Mouse (Mus musculus): Measurements from ENCODE around the gene Aurka.
A peak's percentile ranks its signal among the peaks of the same experiment; 100 is the strongest.

Aurka gene

GRCm38 (mm10) chr2:172381898-172382297, 11.6 kb upstream of the Aurka start:
- no peak for DNase-seq (ENCODE audit: low read depth, low spot score)

GRCm38 (mm10) chr2:172381341-172381740, 11.0 kb upstream of the Aurka start:
- no peak for DNase-seq (ENCODE audit: low read depth, low spot score)

- no peak for DNase-seq (ENCODE audit: low read depth, low spot score)
Observed at GRCm38 (mm10) chr2:172380513-172380912, 10.2 kb upstream of the Aurka start.

GRCm38 (mm10) chr2:172378332-172378731, 8.0 kb upstream of the Aurka start:
- peak; percentile 61 for DNase-seq (ENCODE audit: low read depth, low spot score)

GRCm38 (mm10) chr2:172376999-172377515, 6.7 kb upstream of the Aurka start:
- no peak for DNase-seq (ENCODE audit: low read depth, low spot score)

GRCm38 (mm10) chr2:172376551-172376950, 6.2 kb upstream of the Aurka start:
- DNase-seq (ENCODE audit: low read depth, low spot score) = no peak

- no peak for DNase-seq (ENCODE audit: low read depth, low spot score)
Observed at GRCm38 (mm10) chr2:172371258-172371657, 923 bp upstream of the Aurka start.

- no peak for DNase-seq (ENCODE audit: low read depth, low spot score)
Observed at GRCm38 (mm10) chr2:172363176-172363575, 7.2 kb downstream of the Aurka start.

- DNase-seq (ENCODE audit: low read depth, low spot score) = no peak
Observed at GRCm38 (mm10) chr2:172355833-172356232, 14.5 kb downstream of the Aurka start.

GRCm38 (mm10) chr2:172354761-172355160, 15.6 kb downstream of the Aurka start:
- no peak for DNase-seq (ENCODE audit: low read depth, low spot score)

GRCm38 (mm10) chr2:172353218-172353617, 17.1 kb downstream of the Aurka start:
- DNase-seq (ENCODE audit: low read depth, low spot score) = no peak

- no peak for DNase-seq (ENCODE audit: low read depth, low spot score)
Observed at GRCm38 (mm10) chr2:172350773-172351172, 19.6 kb downstream of the Aurka start.

GRCm38 (mm10) chr2:172349776-172350175, 20.6 kb downstream of the Aurka start:
- no peak for DNase-seq (ENCODE audit: low read depth, low spot score)

GRCm38 (mm10) chr2:172348297-172348950, 21.9 kb downstream of the Aurka start:
- no peak for DNase-seq (ENCODE audit: low read depth, low spot score)

- no peak for DNase-seq (ENCODE audit: low read depth, low spot score)
Observed at GRCm38 (mm10) chr2:172346933-172347611, 23.3 kb downstream of the Aurka start.

- DNase-seq (ENCODE audit: low read depth, low spot score) = no peak
Observed at GRCm38 (mm10) chr2:172346034-172346929, 24.1 kb downstream of the Aurka start.

GRCm38 (mm10) chr2:172345258-172345738, 25.0 kb downstream of the Aurka start, which contains the start of gene Fam210b:
Fam210b (plus strand) TSS chr2:172345565.
- peak; percentile 97 for DNase-seq (ENCODE audit: low read depth, low spot score)

GRCm38 (mm10) chr2:172344669-172345068, 25.7 kb downstream of the Aurka start:
- no peak for DNase-seq (ENCODE audit: low read depth, low spot score)

GRCm38 (mm10) chr2:172343751-172344150, 26.6 kb downstream of the Aurka start:
- no peak for DNase-seq (ENCODE audit: low read depth, low spot score)

- DNase-seq (ENCODE audit: low read depth, low spot score) = no peak
Observed at GRCm38 (mm10) chr2:172341606-172342005, 28.7 kb downstream of the Aurka start.

GRCm38 (mm10) chr2:172340936-172341335, 29.4 kb downstream of the Aurka start:
- DNase-seq (ENCODE audit: low read depth, low spot score) = no peak

Measured in A20 (cell line).